Mouse (Mus musculus) large intestine, adult 2 months (tissue): ENCODE measurements around the gene Ccdc177. TPM values are rescaled to one million over a fixed set of nuclear protein-coding genes. Genes with fewer than 3 reads are reported as not detected.
A peak's percentile ranks its signal among the peaks of the same experiment; 100 is the strongest.

Source experiments
- DNase-seq: peaks from one replicate; pipeline ENCODE4 v3.0.0-alpha.2; 2012; ENCODE audit warnings: low read depth, low spot score
- WGBS: fragments of 180-500 bp; shearing (Covaris S2); methylation state at CpG from one replicate; pipeline ENCODE4 v1.1.7; 2018; 5-methylcytosine and 5-hydroxymethylcytosine counted together
- polyA plus RNA-seq: library from polyadenylated mRNA; depleted of rRNA; stranded (reverse); fragments of >200 nt; gene quantifications from 2 replicates; pipeline ENCODE4 v1.2.3, GENCODE M21; 2012

The Ccdc177 gene
- polyA plus RNA-seq, 1 experiment = 0.02 TPM

DNA sequence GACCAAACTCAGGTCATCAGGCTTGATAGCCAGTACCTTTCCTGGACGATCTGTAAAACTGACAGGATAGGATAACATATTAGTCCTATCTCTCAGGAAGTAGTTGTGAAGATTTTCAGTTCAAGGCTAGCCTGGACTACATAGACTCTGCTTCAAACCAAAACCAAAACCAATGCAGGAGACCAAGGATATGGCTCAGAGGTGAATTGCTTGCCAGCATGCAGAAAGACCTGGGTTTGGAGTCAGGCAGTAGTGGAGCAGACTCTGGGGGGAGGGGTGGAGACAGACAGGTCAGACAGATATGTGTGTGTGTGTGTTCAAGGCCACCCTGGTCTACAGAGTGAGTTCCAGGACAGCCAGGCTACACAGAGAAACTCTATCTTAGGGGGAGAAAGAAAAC lies 26.1 kb upstream of the Ccdc177 start:
- no peak for DNase-seq
- 80% methylated on average over 1 of the region's 1 CpGs for WGBS

DNA sequence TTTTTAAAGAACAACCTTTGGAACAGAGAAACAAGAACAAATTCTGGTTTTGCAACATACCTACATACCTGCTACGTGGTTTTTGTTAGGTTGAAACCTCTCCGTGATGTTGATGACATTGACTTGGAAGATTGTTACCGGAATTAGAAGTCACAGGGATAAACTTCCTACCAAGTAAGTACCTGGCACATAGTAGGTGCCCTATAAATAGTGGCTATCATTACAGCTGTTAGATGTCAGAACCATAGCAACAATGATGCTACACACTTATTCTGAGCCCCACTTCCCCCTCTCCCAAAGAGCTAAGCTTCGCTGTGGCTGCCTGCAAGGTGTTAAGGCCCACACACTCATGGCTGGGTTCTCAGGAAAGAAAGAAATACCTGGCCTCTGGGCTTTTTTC lies 25.1 kb upstream of the Ccdc177 start:
- DNase-seq = no peak
- WGBS = 92% methylated on average over 4 of the region's 4 CpGs

DNA sequence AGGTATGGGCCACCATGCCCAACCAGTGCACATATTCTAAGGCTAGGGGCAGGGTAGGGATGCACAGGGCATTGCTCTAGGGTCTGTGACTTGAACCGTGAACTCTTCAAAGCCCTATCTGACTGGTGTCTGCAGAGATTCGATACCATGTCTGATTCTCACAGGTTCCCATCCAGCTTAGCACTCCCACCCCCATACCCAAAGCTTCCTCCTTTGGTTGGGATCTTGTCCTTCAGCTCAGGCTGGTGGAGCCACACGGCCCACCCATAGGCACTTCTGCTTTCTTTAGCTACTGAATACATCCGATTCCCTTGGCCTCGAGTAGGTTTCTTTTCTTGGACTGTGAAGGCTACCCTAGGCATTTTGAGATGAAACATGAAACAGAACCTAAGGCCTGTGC lies 24.5 kb upstream of the Ccdc177 start:
- no peak for DNase-seq
- 87% methylated on average over 5 of the region's 5 CpGs for WGBS

- DNase-seq = no peak
- 42% methylated on average over 1 of the region's 1 CpGs for WGBS
Measured at GRCm38 (mm10) chr12:80783889-80784288, 23.4 kb upstream of the Ccdc177 start.

- DNase-seq = no peak
Measured at GRCm38 (mm10) chr12:80782892-80783291, 22.4 kb upstream of the Ccdc177 start.

DNA sequence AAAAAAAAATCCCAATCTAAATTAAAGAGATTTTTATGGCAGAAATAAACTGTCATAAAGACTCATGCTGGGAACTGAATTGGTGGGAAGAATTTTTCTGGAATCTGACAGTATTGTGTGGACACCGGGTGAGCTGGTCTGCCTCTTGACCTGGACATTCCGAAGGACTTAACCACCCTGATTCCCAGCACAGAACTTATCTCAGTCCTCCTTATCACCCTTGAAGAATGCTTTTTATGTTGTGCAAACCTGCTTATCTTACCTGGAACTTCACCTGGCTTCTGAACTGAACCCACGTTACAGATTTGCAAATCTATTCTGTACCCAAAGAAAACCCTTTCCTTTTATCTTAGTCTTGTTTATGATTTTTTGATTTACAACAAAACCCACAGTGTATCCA lies 21.7 kb upstream of the Ccdc177 start:
- DNase-seq = no peak
- WGBS = 42% methylated on average over 3 of the region's 3 CpGs

More at GRCm38 (mm10) chr12:80782892-80783291, 22.4 kb upstream of the Ccdc177 start:
- 22% methylated on average over 3 of the region's 3 CpGs for WGBS

DNA sequence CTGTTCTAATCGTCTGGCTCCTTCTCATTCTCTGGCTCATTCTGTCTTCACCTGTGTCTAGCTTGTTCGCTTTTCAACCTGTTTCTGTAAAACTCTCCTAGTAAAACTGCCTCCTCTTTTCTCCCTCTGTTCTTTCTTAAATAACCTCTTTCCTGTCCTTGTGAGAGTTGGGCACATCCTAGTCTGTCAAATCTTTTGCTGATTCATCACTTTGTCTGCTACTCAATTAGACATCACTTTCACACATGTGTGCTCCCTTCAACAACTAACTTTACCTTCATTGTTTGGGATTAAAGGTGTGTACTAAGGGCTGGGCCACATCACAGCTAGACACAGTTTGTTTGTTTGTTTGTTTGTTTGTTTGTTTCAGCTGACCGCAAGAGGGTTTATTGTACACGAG lies 19.3 kb upstream of the Ccdc177 start:
- WGBS = 88% methylated on average over 4 of the region's 4 CpGs

GRCm38 (mm10) chr12:80778188-80778936 lies 17.9 kb upstream of the Ccdc177 start:
- 89% methylated on average over 16 of the region's 16 CpGs for WGBS
- DNase-seq = no peak

More for the DNA sequence above, 19.3 kb upstream of the Ccdc177 start:
- no peak for DNase-seq

DNA sequence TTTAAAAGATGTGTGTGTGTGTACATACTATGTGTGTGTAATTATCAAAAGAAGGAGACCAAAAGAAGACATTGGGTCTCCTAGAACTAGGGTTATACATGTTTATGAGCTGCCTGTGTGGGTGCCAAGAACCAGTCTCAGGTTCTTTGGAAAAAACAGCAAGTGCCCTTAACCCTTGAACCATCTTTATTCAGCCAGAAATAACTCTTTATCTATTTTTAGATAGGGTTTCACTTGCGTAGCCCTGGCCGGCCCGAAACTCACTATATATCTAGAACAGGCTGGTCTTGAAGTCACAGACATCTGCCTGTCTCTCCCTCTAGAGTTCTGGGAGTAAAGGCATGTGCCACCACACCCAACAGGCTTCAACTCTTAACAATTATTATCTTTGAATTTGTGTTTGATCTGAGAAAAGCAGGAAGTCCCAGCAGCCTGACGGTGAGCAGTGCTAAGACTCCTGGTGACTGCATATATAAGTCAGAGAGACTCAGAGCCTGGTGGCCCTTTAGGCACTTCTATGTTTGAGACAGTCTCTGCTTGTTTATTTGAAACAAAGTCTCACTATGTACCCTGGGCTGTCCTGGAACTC lies 15.7 kb upstream of the Ccdc177 start:
- WGBS = 29% methylated on average over 4 of the region's 4 CpGs

DNA sequence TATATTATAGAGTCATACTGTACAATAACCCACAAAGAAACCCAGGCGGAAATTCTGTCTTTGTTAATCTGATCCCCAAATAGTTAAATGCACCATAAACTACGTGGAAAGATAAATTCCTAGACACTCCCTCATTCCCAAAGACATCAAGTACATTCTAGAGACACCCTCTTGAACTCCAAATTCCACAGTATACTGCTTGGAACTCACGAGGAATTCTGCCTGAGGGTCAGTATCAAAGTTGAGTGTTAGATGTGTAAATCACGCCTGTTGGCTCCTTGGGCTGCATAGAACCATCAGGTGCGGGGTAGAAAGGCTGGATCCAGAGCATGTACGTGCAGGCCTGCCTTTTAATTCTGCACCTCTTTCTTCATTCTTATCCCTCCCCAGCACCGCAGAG lies 14.3 kb upstream of the Ccdc177 start:
- 84% methylated on average over 7 of the region's 7 CpGs for WGBS
- DNase-seq = no peak

More for the DNA sequence above, 15.7 kb upstream of the Ccdc177 start:
- DNase-seq = no peak

DNA sequence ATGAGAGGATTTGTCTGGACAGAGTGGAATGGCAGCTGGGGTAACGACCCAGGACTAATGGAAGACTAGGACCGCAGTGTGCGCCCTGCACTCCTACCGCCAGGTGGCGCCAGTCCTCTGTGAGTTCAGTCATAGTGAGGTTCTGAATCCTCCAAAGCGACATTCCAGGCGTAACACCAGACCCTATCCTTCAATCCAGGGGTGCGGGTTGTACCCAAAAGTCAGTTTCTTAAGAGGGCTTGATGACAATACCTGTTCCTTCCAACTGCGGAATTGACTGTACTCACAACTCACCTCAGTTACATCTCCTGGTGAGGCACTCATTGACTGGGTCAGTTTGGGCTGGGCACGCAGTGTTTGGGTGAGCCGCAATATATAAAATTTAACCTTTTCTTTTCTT lies 9.2 kb upstream of the Ccdc177 start:
- DNase-seq = no peak
- 14% methylated on average over 11 of the region's 11 CpGs for WGBS

DNA sequence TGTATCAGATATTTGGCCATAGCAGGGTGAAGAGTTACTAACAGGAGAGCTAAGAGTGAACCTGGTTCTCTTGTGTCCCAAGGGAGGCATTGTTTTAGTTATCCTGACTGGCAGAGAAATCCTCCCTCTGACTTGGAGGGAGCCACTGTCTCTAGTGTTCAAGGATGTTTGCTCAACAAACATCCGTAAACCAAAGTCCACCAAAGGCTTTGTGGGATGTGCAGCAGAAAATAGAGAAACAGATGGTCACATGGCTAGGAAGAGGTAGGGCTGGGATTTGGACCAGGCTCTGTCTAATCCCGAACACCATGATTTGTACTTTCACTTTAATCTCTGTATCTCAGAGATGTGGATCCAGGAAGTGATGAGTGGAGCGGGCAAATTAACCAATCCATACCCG lies 3.6 kb upstream of the Ccdc177 start:
- peak; percentile 73 for DNase-seq
- WGBS = 19% methylated on average over 4 of the region's 4 CpGs

- DNase-seq = no peak
- 51% methylated on average over 5 of the region's 5 CpGs for WGBS
Measured at GRCm38 (mm10) chr12:80762982-80763381, 2.5 kb upstream of the Ccdc177 start.

- 16% methylated on average over 22 of the region's 22 CpGs for WGBS
- no peak for DNase-seq
Measured at GRCm38 (mm10) chr12:80759713-80760395, 633 bp downstream of the Ccdc177 start.

DNA sequence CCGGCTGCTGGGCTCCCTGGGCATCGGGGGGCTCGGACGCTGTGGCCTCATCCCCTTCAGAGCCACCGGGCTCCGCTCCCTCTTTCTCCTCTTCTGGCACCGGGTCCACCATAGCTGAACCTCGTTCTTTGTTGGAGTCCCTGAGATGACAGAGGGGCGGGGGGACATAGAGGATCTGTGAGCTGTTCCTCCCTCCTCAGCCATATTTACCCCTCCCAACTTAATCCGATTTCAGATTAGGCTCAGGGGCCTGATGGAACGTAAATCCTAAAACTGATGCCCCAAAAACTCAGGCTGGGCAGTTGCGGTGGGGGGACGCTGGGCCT lies 1.1 kb downstream of the Ccdc177 start:
- no peak for DNase-seq
- WGBS = 22% methylated on average over 13 of the region's 13 CpGs

DNA sequence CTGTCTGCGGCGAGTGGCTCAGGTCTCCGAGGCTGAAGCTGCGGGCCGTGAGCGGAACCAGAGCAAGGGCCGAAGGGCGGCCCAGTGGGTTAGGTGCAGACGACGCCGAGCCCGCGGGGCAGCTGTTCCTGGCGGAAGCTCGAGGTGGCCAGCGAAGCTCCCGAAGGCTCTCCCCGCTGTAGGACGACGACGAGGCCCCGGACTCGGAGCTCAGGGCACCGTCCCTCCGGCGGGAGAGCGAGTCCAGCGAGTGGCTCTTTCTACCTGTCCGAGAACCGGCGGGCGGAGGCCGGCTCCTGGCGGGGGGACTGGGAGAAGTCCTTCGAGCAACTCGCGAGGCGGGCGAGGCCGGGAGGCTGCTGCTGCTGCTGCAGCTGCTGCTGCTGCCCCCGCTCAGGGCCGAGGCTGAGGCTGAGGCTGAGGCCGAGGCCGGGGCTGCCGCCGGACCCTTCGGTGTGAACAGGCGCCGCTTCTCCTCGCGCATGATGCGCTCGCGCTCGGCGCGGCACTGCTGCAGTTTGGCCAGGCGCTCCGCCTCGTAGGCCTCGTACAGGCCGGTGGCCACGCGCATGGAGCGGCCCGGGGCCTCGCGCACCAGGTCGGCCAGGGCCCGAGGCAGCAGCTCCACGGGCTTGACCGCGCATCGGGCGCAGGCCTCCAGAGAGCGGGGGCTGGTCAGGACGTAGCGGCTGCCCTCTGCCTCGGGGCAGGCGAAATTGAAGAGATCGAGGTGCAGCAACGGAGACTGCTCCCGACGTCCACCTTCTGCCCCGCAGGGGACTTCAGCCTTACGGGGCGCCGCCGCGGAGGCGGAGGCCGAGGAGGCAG lies 1.7 kb downstream of the Ccdc177 start:
- no peak for DNase-seq
- WGBS = 2% methylated on average over 92 of the region's 92 CpGs

DNA sequence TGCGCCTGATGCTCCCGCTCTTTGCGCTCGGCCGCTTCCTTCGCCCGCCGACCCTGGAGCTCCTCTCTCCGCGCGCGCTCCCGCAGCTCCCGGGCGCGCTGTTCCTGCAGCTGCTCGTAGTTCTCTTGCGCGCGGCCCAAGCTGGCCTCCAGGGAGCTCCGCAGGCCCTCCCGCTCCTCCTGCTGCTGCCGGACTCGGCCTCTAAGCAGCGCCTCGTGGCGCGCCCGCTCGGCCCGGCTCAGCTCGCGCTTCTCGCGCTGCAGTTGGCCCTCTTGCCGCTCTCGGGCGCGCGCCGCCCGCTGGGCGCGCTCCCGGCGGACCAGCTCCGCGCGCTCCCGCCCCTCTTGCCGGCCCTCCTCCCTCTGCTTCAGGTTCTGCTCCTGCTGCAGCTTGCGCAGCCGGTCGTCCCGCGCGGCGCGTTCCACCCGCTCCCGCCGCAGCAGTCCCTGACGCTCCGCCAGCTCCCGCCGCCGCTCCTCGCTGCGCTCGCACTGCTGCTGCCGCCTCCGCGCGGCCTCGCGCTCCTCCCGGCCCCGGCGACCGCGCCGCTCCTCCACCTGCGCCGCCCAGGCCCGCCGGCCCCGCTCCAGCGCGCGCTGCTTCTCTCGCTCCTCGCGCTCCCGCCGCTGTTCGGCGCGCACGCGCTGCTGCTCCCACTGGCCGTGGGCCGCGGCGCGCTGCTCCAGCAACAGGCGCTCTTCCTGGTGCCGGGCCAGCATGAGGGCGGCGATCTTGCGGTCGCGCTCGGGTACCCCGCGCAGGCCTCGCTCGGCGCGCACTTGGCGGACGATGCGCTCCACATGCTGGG lies 2.5 kb downstream of the Ccdc177 start:
- no peak for DNase-seq
- WGBS = 1% methylated on average over 116 of the region's 122 CpGs

- 89% methylated on average over 6 of the region's 6 CpGs for WGBS
- DNase-seq = no peak
Measured at GRCm38 (mm10) chr12:80751556-80751955, 8.9 kb downstream of the Ccdc177 start.

GRCm38 (mm10) chr12:80746031-80746813 lies 14.3 kb downstream of the Ccdc177 start:
- WGBS = 65% methylated on average over 8 of the region's 8 CpGs
- no peak for DNase-seq
